Mouse (Mus musculus) adrenal gland (tissue): Measurements from ENCODE around the gene Psmb10.
"Not testable (repeated sequence)": the region's sequence is repeated elsewhere in the genome, so short reads cannot be mapped to it uniquely, and the experiment has no call there.

ENCODE experiments used
- intact Hi-C: fragments of 180-260 bp; cut with DNase I; formaldehyde crosslinking; loops from one replicate; pipeline ENCODE4 v1.15.1; 2025
- long read RNA-seq, 2 experiments: library from polyadenylated mRNA; unstranded; transcript quantifications; one replicate each; pipeline ENCODE4 v2.0.0; 2020; ENCODE audit warnings: borderline replicate concordance in 1 of 2; ENCODE audit not compliant: insufficient replicate concordance in 1 of 2

Gene Psmb10
- long read RNA-seq, experiment 1, transcript Psmb10-201 (8 exons, 1,311 nt), result major isoform, 48 of 69 reads
- long read RNA-seq, experiment 1, partial matches to known transcripts, result 12 of 69 reads
- long read RNA-seq, experiment 1, other reads (novel, unspliced or antisense), result 6 of 69 reads
- long read RNA-seq, experiment 2, transcript Psmb10-201 (8 exons, 1,311 nt), result major isoform, 62 of 72 reads
- long read RNA-seq, experiment 2, partial matches to known transcripts, result 5 of 72 reads
- long read RNA-seq, experiment 2, other reads (novel, unspliced or antisense), result 3 of 72 reads

DNA sequence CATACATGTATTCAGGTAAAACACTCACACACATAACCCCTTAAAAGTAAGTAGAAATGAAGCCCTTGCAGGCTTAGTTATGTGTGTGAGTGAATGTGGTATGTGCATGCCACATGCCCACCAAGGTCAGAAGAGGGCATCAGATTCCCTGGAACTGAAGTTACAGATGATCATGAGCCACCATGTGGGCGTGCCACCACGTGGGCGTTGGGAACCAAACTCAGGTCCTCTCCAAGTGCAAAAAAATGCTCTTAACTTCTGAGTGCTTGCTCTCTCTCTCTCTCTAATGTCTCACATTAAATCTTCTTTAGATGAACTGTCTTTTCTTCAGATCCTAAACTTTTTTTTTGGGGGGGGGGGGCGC is at the start of gene Psmb10:
TSS of gene Psmb10 (minus strand) at position 139 of the 364 bp plus-strand sequence.
- intact Hi-C loops, result no loop called here

GRCm38 (mm10) chr8:105983406-105983805 is 45.2 kb upstream of the Psmb10 start:
- intact Hi-C loops, result not testable (repeated sequence)

DNA sequence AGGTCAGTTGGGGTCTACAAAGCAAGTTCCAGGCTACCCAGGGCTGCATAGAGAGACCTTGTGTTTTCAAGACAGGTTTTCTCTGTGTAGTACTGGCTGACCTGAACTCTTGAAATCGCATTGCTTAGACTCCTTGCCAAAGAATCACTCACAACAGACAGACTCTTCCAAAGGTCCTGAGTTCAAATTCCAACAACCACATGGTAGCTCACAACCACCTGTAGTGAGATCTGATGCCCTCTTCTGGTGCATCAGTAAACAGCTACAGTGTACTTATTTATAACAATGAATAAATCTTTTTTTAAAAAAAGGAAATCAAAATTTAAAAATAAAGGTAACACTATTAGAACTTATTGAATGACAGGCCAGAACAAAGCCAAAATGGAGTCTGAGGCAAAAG is 42.9 kb upstream of the Psmb10 start:
- intact Hi-C loops, result no loop called here

- intact Hi-C loops, result no loop called here
Observed at GRCm38 (mm10) chr8:105979325-105979724, 41.1 kb upstream of the Psmb10 start, which contains the start of gene Dpep3. Gene Dpep3, minus strand, starts transcription at chr8:105979429.

GRCm38 (mm10) chr8:105975363-105975762 is 37.1 kb upstream of the Psmb10 start:
- intact Hi-C loops, result no loop called here

- intact Hi-C loops, result no loop called here
Observed at GRCm38 (mm10) chr8:105971019-105971720, 32.9 kb upstream of the Psmb10 start.

GRCm38 (mm10) chr8:105969367-105969766 is 31.1 kb upstream of the Psmb10 start:
- intact Hi-C loops, result no loop called here

DNA sequence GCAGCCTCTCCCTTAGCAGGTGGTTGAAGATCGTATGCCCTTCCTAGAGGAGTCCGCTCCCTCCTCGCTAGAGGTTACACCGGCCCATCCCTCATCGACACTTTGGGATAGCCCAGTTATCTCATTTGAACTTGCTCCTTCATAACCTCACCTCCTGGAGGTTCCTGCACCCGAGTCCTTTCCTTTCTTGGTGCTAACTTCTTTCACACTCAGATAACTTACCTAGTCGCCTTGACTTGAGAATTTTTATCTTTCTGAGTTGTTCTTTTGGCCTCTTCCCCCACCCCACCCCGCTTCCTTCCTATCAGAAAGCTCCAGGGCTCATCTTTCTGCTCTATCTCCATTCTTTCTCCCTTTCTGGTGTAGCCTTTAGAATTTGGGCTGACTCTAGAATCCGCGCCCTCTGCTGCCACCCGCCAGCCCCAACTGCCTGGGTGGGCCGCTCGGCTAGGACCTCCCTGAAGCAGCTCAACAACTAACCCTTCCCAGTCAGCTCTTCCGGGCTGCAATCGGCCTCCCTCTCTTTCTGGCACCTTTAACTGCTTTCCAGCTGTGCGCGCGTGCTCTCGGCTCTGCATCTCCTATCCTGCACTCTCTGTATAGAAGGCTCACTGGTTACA is 28.6 kb upstream of the Psmb10 start:
- intact Hi-C loops, result no loop called here

- intact Hi-C loops, result no loop called here
Observed at GRCm38 (mm10) chr8:105965905-105966341, 27.7 kb upstream of the Psmb10 start, which contains the start of gene Slc12a4. Gene Slc12a4, minus strand, starts transcription at chr8:105966097.

DNA sequence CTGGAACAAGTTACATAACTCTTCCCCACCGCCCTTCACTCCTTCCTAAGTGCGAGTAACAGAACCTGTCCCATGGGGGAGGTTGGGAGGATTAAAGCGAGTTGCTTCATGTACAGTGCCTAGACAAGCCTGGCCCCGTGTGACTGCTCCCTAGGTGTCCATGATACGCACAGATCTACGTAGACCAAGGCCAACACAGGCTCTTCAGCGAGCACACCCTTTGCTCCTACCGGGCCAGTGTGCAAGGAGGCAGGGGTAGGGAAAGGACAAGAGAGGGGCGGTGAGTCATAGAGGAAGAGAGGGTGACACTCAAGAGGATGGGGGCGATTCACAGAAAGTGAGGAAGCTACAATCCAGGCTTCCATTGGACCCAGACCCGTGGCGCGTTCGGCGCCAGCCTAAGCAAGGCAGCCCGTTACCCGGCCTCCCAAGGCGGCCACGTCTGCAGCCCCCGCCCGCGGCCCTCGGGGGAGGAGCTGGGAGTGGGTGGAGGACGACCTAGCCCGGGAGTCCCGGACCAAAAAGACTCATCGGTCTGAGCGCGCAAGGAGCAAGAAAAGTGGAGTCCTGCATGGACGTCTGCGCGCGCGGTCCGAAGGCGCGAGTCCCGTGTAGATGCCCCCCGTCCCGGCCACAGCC is 27.1 kb upstream of the Psmb10 start:
- intact Hi-C loops, result no loop called here

- intact Hi-C loops, result no loop called here
Observed at GRCm38 (mm10) chr8:105964506-105965265, 26.4 kb upstream of the Psmb10 start.

GRCm38 (mm10) chr8:105961536-105961935 is 23.3 kb upstream of the Psmb10 start:
- intact Hi-C loops, result no loop called here

DNA sequence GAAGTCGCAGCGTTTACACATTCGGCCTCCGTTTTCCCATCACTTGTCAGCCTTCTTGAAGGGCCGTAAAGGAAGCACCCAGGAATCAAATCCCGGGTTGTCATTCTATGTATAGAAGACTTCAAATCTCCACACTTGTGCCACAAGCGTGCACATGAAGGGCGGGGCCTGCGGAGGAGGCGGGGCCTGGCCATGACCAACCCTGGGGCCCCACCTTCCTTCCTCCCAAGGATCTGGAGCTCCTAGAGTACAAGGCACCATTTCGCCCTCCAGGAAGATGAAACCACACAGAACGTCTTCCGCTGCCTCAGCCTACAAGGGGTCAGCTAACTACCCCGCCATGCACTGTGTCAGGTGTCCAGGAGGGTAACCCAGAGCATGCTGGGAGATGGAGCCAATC is 22.9 kb upstream of the Psmb10 start:
- intact Hi-C loops, result no loop called here

GRCm38 (mm10) chr8:105959350-105959749 is 21.1 kb upstream of the Psmb10 start:
- intact Hi-C loops, result no loop called here

GRCm38 (mm10) chr8:105957813-105958212 is 19.6 kb upstream of the Psmb10 start:
- intact Hi-C loops, result no loop called here

DNA sequence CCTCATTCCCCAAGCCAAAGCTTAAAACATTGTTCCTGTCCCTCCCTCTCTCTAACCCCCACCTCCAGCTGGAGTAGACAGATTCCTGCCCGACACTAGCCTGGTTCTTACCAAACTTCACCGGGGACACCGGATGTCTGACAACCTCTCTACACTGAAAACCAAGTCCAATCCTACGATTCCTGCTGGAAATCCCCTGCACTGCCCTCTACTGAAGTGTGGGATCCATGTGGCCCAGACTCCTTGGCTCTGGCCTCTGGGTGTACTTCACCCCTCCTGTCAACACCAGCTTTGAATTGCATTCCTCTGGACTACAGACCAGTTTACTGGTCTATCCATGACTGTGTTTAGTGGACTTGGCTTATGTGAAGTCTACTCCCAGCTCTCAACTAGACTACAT is 18.3 kb upstream of the Psmb10 start:
- intact Hi-C loops, result no loop called here

DNA sequence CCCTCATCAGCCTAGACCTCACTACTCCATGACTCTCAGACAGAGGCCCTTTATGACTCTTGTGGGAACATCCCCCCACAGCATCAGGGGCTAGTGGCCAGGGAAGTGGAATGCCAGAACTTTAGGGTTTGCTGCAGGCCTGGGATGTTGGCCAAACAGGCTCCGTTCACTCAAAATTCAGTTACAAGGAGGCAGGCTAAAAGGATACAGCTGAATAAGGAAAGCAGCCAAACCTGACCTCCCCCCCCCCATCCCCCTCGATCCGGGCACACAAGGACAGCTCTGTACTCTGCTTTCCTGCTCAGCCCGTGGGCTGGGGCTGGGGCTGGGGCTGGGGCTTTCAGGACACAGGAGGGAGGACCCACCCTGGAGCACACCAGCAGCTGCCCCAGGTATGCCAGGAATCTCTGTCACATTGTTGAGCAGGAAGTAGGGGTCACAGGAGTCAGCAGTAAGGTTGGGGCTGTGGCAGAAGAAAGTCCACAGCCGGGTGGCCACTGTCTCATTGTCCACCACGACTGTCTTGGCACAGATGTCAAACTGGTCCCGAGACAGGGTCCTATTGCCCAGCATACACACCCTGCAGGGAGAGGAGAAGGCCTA is 12.9 kb upstream of the Psmb10 start:
- intact Hi-C loops, result no loop called here

DNA sequence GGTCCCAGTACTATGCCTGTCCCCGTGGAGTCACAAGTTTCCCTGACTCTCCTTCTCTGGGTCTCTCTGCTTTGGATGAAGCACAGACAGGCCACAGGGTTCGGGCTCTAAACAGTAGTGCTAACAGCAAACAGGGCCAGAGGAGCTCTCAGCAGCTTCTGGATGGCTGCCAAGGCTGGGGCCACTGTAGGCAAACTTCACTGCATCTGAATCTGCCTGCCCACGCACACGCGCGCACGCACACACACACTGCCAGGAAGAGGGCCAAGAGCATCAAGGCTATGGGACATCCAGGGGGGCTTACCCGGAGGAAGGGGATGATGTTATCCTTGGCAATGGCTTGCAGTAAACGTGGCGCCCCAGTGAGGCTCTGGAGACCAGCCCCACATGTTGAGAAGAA is 11.1 kb upstream of the Psmb10 start:
- intact Hi-C loops, result no loop called here

DNA sequence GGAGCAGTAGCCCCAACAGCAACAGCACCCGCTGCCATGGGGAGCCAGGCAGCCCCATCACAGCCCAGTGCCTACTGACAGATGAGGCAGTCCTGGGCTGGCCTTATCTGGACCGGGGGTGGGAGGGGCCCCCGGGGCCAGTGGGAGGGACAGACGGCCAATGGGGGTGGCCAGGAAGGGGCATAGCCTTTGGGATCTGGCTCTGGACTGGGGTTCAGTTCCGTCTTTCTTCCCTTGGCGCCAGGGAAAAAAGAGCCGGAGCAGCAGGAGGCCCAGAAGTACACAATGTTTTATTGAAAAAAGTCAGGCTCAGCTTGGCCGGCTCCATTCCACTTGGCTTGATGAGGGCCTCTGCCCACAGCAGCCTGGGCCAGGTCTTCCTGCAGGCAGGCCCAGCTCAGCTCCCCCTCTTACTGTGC is 5.1 kb upstream of the Psmb10 start, which contains the start of gene Lcat:
TSS of gene Lcat (minus strand) at position 62 of the 419 bp plus-strand sequence.
- intact Hi-C loops, result no loop called here

DNA sequence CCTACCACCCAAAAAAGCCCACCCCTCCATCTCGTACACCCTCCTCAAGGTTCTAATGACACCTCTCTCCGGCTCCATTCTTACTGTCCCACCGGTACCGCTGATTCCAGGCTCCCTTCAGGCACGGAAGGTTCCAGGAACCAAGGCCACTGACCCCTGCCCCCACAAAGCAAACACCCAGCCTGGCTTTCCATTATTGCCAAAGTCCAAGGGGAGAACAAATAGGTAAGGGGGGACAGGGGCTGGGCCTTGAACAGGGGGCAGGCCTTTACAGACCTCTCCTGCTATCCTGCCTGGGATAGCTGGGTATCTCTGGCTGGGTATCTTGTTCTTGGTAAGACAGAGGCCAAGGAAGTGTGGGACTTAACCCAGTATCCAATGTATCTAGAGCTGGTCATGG is 4.3 kb upstream of the Psmb10 start:
- intact Hi-C loops, result no loop called here

GRCm38 (mm10) chr8:105942026-105942425 is 3.8 kb upstream of the Psmb10 start:
- intact Hi-C loops, result no loop called here
